Mouse (Mus musculus) heart, postnatal 0 days (tissue): Measurements from ENCODE around the gene Pgap3. TPM values are rescaled to one million over a fixed set of nuclear protein-coding genes. Genes with fewer than 3 reads are reported as not detected.

Experiments used
- ATAC-seq: fragments of 200-750 bp; cut with Nextera tagmentation; 2 replicates; pipeline ENCODE4 v1.8.0; 2017; ENCODE audit warnings: low read depth, moderate number of reproducible peaks, moderate library complexity; ENCODE audit not compliant: insufficient read depth
- DNase-seq: peaks from one replicate; pipeline ENCODE4 v3.0.0-alpha.2; 2016; ENCODE audit warnings: low spot score
- H3K27ac ChIP-seq: fragments of 300-500 bp; sonication (generic); 2 replicates; pipeline ENCODE4 v1.5.1; 2014; ENCODE audit warnings: low read depth, mild to moderate bottlenecking
- H3K27me3 ChIP-seq: fragments of 300-500 bp; sonication (generic); 2 replicates; pipeline ENCODE4 v1.6.1; 2014; ENCODE audit warnings: low read length, mixed read lengths; ENCODE audit not compliant: control insufficient read depth, insufficient read depth
- H3K36me3 ChIP-seq: fragments of 300-500 bp; sonication (generic); replicated peaks from 2 replicates; pipeline ENCODE4 v1.6.1; 2014; ENCODE audit warnings: low read length, mixed read lengths; ENCODE audit not compliant: control insufficient read depth, insufficient read depth
- H3K4me1 ChIP-seq: fragments of 300-500 bp; sonication (generic); 2 replicates; pipeline ENCODE4 v1.6.1; 2014; ENCODE audit warnings: antibody characterized with exemption; ENCODE audit not compliant: control insufficient read depth, insufficient read depth
- H3K4me2 ChIP-seq: fragments of 300-500 bp; sonication (generic); 2 replicates; pipeline ENCODE4 v1.6.1; 2014; ENCODE audit warnings: low read depth, mild to moderate bottlenecking, low read length, moderate library complexity
- H3K4me3 ChIP-seq: fragments of 300-500 bp; sonication (generic); 2 replicates; pipeline ENCODE4 v1.5.1; 2014; ENCODE audit warnings: low read depth, low read length
- H3K9ac ChIP-seq: fragments of 300-500 bp; sonication (generic); replicated peaks from 2 replicates; pipeline ENCODE4 v1.6.1; 2014; ENCODE audit warnings: low read depth, low read length, mixed read lengths
- H3K9me3 ChIP-seq: fragments of 300-500 bp; sonication (generic); replicated peaks from 2 replicates; pipeline ENCODE4 v1.6.1; 2016; ENCODE audit warnings: low read length; ENCODE audit not compliant: control insufficient read depth
- CTCF ChIP-seq: IDR thresholded peaks from 2 replicates; pipeline ENCODE4 v1.5.1; 2016; ENCODE audit warnings: antibody characterized with exemption, control low read depth, low read depth
- EP300 ChIP-seq: IDR thresholded peaks from 2 replicates; pipeline ENCODE4 v1.6.1; 2016; ENCODE audit warnings: antibody characterized with exemption, low read depth
- WGBS: fragments of 180-500 bp; shearing (Covaris S2); extraction: QIAGEN DNeasy Blood & Tissue Kit; methylation state at CpG from one replicate; pipeline ENCODE4 v1.1.7; 2014; 5-methylcytosine and 5-hydroxymethylcytosine counted together
- polyA plus RNA-seq: library from polyadenylated mRNA; unstranded; fragments of >200 nt; fragmentation: Nextera tagmentation; extraction: Ambion mirVana; gene quantifications from 2 replicates; pipeline ENCODE4 v1.2.1, GENCODE M21; 2015
- total RNA-seq: library from RNA; depleted of rRNA; stranded (reverse); fragments of >200 nt; gene quantifications from 2 replicates; pipeline ENCODE4 v1.2.3, GENCODE M21; 2014; ENCODE audit warnings: low replicate concordance; rRNA removed

The Pgap3 gene
- total and polyA plus RNA-seq, 2 experiments from 2014 or later: 18.2 to 35.7 TPM

DNA sequence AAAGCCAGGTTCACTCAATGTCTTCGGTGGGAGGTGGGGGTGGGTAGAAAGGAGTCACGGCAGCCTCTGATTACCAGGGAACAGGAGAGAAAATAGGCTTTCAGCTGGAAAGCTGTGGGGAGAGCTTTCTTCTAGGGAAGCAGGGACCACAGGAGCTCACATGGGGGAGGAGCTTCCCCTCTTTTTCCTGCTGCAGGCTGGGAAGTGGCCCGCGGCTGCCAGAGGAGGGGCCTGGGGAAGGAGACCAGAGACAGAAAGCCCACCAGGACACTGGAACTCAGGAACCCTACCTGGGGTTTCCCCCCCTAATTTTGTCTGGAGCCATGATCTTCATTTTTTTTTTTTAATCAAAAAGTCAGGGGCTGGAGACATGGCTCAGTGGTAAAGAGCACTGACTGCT lies 59.7 kb downstream of the Pgap3 start:
- Histone ChIP-seq H3K27me3 (peaks cover 61% of the 10 kb centered on the region), H3K9ac (no peak overlapping the region)

DNA sequence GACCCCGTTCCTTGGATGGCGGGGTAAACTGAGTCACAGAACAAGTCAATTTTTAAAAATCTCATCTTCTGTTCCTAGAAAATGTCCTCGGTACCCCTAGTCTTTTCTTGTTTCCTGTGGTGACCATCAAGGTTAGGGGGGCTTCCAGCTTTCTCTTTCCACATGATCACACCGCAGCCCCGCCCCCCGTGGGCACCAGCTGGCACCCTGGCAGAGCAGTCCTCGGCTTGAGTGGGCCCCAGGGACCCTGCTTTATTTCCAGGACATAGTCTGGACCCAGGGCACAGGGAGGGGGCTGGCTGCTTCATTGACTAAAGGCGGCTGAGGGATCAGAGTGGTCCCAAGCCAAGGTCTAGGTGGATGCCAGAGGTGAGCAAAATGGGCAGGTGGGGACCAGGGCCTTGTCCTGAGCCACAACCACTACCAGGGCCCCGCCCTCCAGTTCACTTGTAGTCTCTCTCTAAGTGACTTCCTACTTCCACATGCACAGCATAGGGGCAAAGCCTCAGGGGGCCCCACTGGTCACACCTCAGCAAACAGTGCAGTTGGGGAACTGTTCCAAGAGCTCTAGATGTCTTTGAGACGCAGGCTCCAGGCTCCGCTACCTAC lies 60.5 kb downstream of the Pgap3 start:
- 25% methylated on average over 11 of the region's 11 CpGs for WGBS
- ATAC-seq: no peak

More for the DNA sequence above, 59.7 kb downstream of the Pgap3 start:
- Histone ChIP-seq H3K4me3 (no peak overlapping the region), H3K9me3 (no peaks in the 10 kb centered on the region), H3K36me3 (no peaks in the 10 kb centered on the region), H3K4me1 (no peaks in the 10 kb centered on the region), H3K4me2 (no peak overlapping the region), H3K27ac (no peak overlapping the region)
- DNase-seq (no peak), ATAC-seq (no peak)
- TF ChIP-seq CTCF (no peak), EP300 (no peak)
- WGBS: 25% methylated on average over 2 of the region's 4 CpGs

DNA sequence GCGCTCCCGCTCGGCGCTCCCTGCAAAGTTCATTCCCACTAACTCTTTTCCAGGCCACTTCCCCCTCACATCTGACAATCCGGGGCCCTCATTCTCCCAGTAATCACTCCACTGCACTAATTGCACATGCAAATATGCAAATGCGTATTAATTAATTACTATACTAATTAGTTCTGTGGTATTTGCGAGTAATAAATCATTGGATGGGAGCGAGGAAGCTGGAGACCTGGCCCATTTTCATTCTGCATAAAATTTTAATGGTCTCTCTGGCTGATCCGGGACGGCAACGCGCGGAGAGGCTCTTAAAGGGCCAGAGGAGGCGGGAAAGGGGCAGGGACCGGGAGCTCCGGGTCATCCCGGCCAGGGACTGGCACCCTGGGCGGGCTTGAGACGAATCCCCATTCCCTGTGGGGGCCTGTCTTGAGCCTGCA lies 61.2 kb downstream of the Pgap3 start:
- H3K4me1 ChIP-seq: no peaks in the 10 kb centered on the region
- ATAC-seq: no peak
- peaks cover 76% of the 10 kb centered on the region for H3K27me3 ChIP-seq
- H3K4me3 ChIP-seq: peak overlapping the region; percentile 62
- H3K9ac ChIP-seq: peak overlapping the region; percentile 60
- DNase-seq: no peak
- TF ChIP-seq EP300 (no peak), CTCF (no peak)
- no peaks in the 10 kb centered on the region for H3K36me3 ChIP-seq
- H3K4me2 ChIP-seq: peak overlapping the region; percentile 99
- no peak overlapping the region; the same call in 1 of the 2 replicates for H3K27ac ChIP-seq
- 1% methylated on average over 19 of the region's 19 CpGs for WGBS
- H3K9me3 ChIP-seq: no peaks in the 10 kb centered on the region

More for the DNA sequence above, 60.5 kb downstream of the Pgap3 start:
- no peak for DNase-seq
- no peaks in the 10 kb centered on the region for H3K9me3 ChIP-seq
- H3K27ac ChIP-seq: no peak overlapping the region
- H3K4me2 ChIP-seq: peak overlapping the region; percentile 99
- H3K4me3 ChIP-seq: peak overlapping the region; percentile 62
- H3K9ac ChIP-seq: peak overlapping the region; percentile 60; the same call in 1 of the 2 replicates
- H3K36me3 ChIP-seq: no peaks in the 10 kb centered on the region
- H3K4me1 ChIP-seq: no peaks in the 10 kb centered on the region
- no peak for TF ChIP-seq EP300
- no peak for TF ChIP-seq CTCF
- peaks cover 69% of the 10 kb centered on the region for H3K27me3 ChIP-seq

Other genes starting within 250 kb of the Pgap3 start
- 29.2 and 41.4 TPM in 2 replicates for gene Med1, start 207.2 kb downstream of the Pgap3 start, total RNA-seq
- gene Med1, start 207.2 kb downstream of the Pgap3 start, polyA plus RNA-seq: 36.7 and 38.1 TPM in 2 replicates
- 18.4 and 25.8 TPM in 2 replicates for gene Cdk12, start 197.4 kb downstream of the Pgap3 start, total RNA-seq
- gene Cdk12, start 197.4 kb downstream of the Pgap3 start, polyA plus RNA-seq: 3.9 and 4.2 TPM in 2 replicates
- not detected in 2 replicates for gene Neurod2, start 70.8 kb downstream of the Pgap3 start, total RNA-seq
- gene Neurod2, start 70.8 kb downstream of the Pgap3 start, polyA plus RNA-seq: not detected in 2 replicates
- gene Ppp1r1b, start 52.1 kb downstream of the Pgap3 start, total RNA-seq: 16.3 and 18.6 TPM in 2 replicates
- 32.1 and 38.5 TPM in 2 replicates for gene Ppp1r1b, start 52.1 kb downstream of the Pgap3 start, polyA plus RNA-seq
- 44.8 and 53.6 TPM in 2 replicates for gene Stard3, start 42.1 kb downstream of the Pgap3 start, total RNA-seq
- 34.7 and 35.3 TPM in 2 replicates for gene Stard3, start 42.1 kb downstream of the Pgap3 start, polyA plus RNA-seq
- gene Tcap, start 16.7 kb downstream of the Pgap3 start, total RNA-seq: 293 and 299 TPM in 2 replicates
- gene Tcap, start 16.7 kb downstream of the Pgap3 start, polyA plus RNA-seq: 455 and 518 TPM in 2 replicates
- 4.2 TPM in 1 of 2 replicates, not detected in the other for gene Pnmt, start 14.0 kb downstream of the Pgap3 start, total RNA-seq
- 0.26 TPM in 1 of 2 replicates, not detected in the other for gene Pnmt, start 14.0 kb downstream of the Pgap3 start, polyA plus RNA-seq
- gene Erbb2, start 12.0 kb upstream of the Pgap3 start, total RNA-seq: 23.2 and 31.4 TPM in 2 replicates
- 15.5 and 16.8 TPM in 2 replicates for gene Erbb2, start 12.0 kb upstream of the Pgap3 start, polyA plus RNA-seq
- gene Mien1, start 38.5 kb upstream of the Pgap3 start, total RNA-seq: 20.6 and 26.5 TPM in 2 replicates
- gene Mien1, start 38.5 kb upstream of the Pgap3 start, polyA plus RNA-seq: 104 and 113 TPM in 2 replicates
- gene Grb7, start 45.9 kb upstream of the Pgap3 start, total RNA-seq: 0.92 and 0.93 TPM in 2 replicates
- gene Grb7, start 45.9 kb upstream of the Pgap3 start, polyA plus RNA-seq: 0.15 and 0.23 TPM in 2 replicates
- gene Ikzf3, start 145.5 kb upstream of the Pgap3 start, total RNA-seq: 8.3 TPM in 1 of 2 replicates, not detected in the other
- 0.15 TPM in 1 of 2 replicates, not detected in the other for gene Ikzf3, start 145.5 kb upstream of the Pgap3 start, polyA plus RNA-seq
- gene Zpbp2, start 150.6 kb upstream of the Pgap3 start, total RNA-seq: not detected in 2 replicates
- gene Zpbp2, start 150.6 kb upstream of the Pgap3 start, polyA plus RNA-seq: 0.14 and 0.23 TPM in 2 replicates
- gene Ormdl3, start 186.9 kb upstream of the Pgap3 start, total RNA-seq: 36.1 and 44.8 TPM in 2 replicates
- 49.4 and 50.2 TPM in 2 replicates for gene Ormdl3, start 186.9 kb upstream of the Pgap3 start, polyA plus RNA-seq
- gene Lrrc3c, start 197.8 kb upstream of the Pgap3 start, total RNA-seq: not detected in 2 replicates
- not detected in 2 replicates for gene Lrrc3c, start 197.8 kb upstream of the Pgap3 start, polyA plus RNA-seq
- gene Gm12355, start 225.2 kb upstream of the Pgap3 start, total RNA-seq: 0.15 and 0.19 TPM in 2 replicates
- 0.23 and 0.26 TPM in 2 replicates for gene Gm12355, start 225.2 kb upstream of the Pgap3 start, polyA plus RNA-seq
- not detected in 2 replicates for gene Gsdma3, start 225.9 kb upstream of the Pgap3 start, total RNA-seq
- gene Gsdma3, start 225.9 kb upstream of the Pgap3 start, polyA plus RNA-seq: not detected in 2 replicates
- not detected in 2 replicates for gene Gsdma2, start 246.3 kb upstream of the Pgap3 start, total RNA-seq
- not detected in 2 replicates for gene Gsdma2, start 246.3 kb upstream of the Pgap3 start, polyA plus RNA-seq